Mouse (Mus musculus): ENCODE data around the gene Eml1. TPM values are rescaled to one million over a fixed set of nuclear protein-coding genes. Genes with fewer than 3 reads are reported as not detected.

The Eml1 gene
- total RNA-seq, 4 experiments from 2014 or later = 43.0 to 51.1 (median 47.0) TPM

GRCm38 (mm10) chr12:108541088-108541487, 170.3 kb downstream of the Eml1 start:
- DNase-seq (ENCODE audit: low spot score in 2 of 2) = peak in 1 of 2 experiments; percentile 54

- no peak for DNase-seq (ENCODE audit: low spot score in 2 of 2)
These were observed 175.9 kb downstream of the Eml1 start for GRCm38 (mm10) chr12:108546508-108547153.

GRCm38 (mm10) chr12:108547251-108547875, 176.6 kb downstream of the Eml1 start:
- DNase-seq (ENCODE audit: low spot score in 2 of 2) = no peak

- no peak for DNase-seq (ENCODE audit: low spot score in 2 of 2)
These were observed 181.0 kb downstream of the Eml1 start for GRCm38 (mm10) chr12:108551731-108552130.

GRCm38 (mm10) chr12:108553079-108553478, 182.3 kb downstream of the Eml1 start:
- DNase-seq (ENCODE audit: low spot score in 2 of 2) = no peak

GRCm38 (mm10) chr12:108554120-108554841, 183.5 kb downstream of the Eml1 start, which contains the start of gene Evl:
Gene Evl, plus strand, starts transcription at chr12:108554720.
- peak; percentile 68 to 73 for DNase-seq (ENCODE audit: low spot score in 2 of 2)

GRCm38 (mm10) chr12:108554861-108555556, 184.3 kb downstream of the Eml1 start:
- no peak for DNase-seq (ENCODE audit: low spot score in 2 of 2)

- DNase-seq (ENCODE audit: low spot score in 2 of 2) = no peak
These were observed 187.4 kb downstream of the Eml1 start for GRCm38 (mm10) chr12:108558194-108558593.

GRCm38 (mm10) chr12:108563238-108563637, 192.5 kb downstream of the Eml1 start:
- DNase-seq (ENCODE audit: low spot score in 2 of 2) = no peak

GRCm38 (mm10) chr12:108564910-108565506, 194.3 kb downstream of the Eml1 start:
- no peak for DNase-seq (ENCODE audit: low spot score in 2 of 2)

- peak in 1 of 2 experiments; percentile 13 for DNase-seq (ENCODE audit: low spot score in 2 of 2)
These were observed 208.6 kb downstream of the Eml1 start for GRCm38 (mm10) chr12:108579156-108579871.

- DNase-seq (ENCODE audit: low spot score in 2 of 2) = no peak
These were observed 213.0 kb downstream of the Eml1 start for GRCm38 (mm10) chr12:108583775-108584174.

Other genes starting within 250 kb of the Eml1 start
- 100 to 1,000 TPM; 143 to 158 (median 154) TPM for gene Setd3, start 191.6 kb upstream of the Eml1 start, total RNA-seq (2022)
- gene Ccnk, start 191.4 kb upstream of the Eml1 start, total RNA-seq (2022) = 10 to 100 TPM; 31.6 to 35.5 (median 34.2) TPM
- 10 to 100 TPM; 56.3 to 67.6 (median 63.0) TPM for gene Ccdc85c, start 95.5 kb upstream of the Eml1 start, total RNA-seq (2022)
- gene Hhipl1, start 64.7 kb upstream of the Eml1 start, total RNA-seq (2022) = 1 to 10 TPM; 5.6 to 8.5 (median 7.1) TPM
- gene Cyp46a1, start 36.6 kb upstream of the Eml1 start, total RNA-seq (2022) = 100 to 1,000 TPM; 162 to 181 (median 170) TPM
- gene Evl, start 183.8 kb downstream of the Eml1 start, total RNA-seq (2022) = 100 to 1,000 TPM; 163 to 183 (median 171) TPM